Comparison of ENCODE assay signal across 9 mouse cellular contexts in the genomic region with DNA sequence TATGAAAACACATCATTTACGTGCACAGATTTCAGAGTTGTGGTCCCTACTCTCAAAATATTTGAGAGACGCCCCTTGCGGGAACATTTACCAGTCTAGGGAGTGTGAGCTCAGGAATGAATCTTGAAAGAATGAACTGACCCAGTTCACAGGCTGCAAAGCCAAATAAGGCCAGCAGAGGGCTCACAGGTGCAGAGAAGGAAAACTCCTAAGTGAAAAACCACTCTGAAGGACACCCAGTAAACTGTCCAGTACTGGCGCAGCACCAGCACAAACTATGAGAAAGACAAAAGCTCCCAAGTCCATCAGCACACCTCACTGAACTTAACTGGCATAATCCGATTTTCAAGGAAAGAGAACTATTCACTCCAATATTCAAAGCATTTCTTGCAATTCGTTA.
DNase-seq lines count a peak whose midpoint lies in the region; ATAC-seq and TF ChIP-seq lines count a peak whose summit lies in the region.
"Had no signal": no experiment of that assay in that cellular context is flagged by ENCODE, and none has a peak within 500 bp of the region (broad histone marks: within the 10 kb centered on the region; RNA-seq: fewer than 3 reads in every experiment).

No protein-coding gene starts in this region.

- WGBS in neural tube, embryonic 15.5 days = 57% methylated on average over 6 of the region's 6 CpGs
- 29% methylated on average over 6 of the region's 6 CpGs for WGBS in cerebellum, adult 2 months
- 52% methylated on average over 6 of the region's 6 CpGs for WGBS in midbrain, embryonic 12.5 days

- no peak overlapping the region for H3K4me2 ChIP-seq in neural tube, embryonic 15.5 days
- no peak overlapping the region for H3K4me2 ChIP-seq in midbrain, embryonic 12.5 days (replicated peaks)

- intact Hi-C loops in left cerebral cortex, postnatal 14 days (cut with DNase I) = no loop called here

- no peaks in the 10 kb centered on the region for H3K27me3 ChIP-seq in neural tube, embryonic 15.5 days (replicated peaks)
- H3K27me3 ChIP-seq in cerebellum, adult 2 months (ENCODE audit: control insufficient read depth, insufficient read depth, low read length) = no peaks in the 10 kb centered on the region
- no peaks in the 10 kb centered on the region for H3K27me3 ChIP-seq in midbrain, embryonic 12.5 days

- H3K9me3 ChIP-seq in neural tube, embryonic 15.5 days (replicated peaks) = no peaks in the 10 kb centered on the region
- H3K9me3 ChIP-seq in midbrain, embryonic 12.5 days = no peaks in the 10 kb centered on the region

- peak; percentile 70 for TF ChIP-seq CTCF in cerebellum, adult 2 months (IDR thresholded peaks at IDR 0.05; ENCODE audit: borderline replicate concordance, insufficient read depth, low read depth, low read length)

- H3K4me3 ChIP-seq in neural tube, embryonic 15.5 days (replicated peaks) = no peak overlapping the region
- no peak overlapping the region for H3K4me3 ChIP-seq in cerebellum, adult 2 months (replicated peaks; ENCODE audit: insufficient read depth, low read depth, low read length)
- no peak overlapping the region for H3K4me3 ChIP-seq in midbrain, embryonic 12.5 days
- H3K4me3 ChIP-seq: myocyte had no signal

- H3K36me3 ChIP-seq in neural tube, embryonic 15.5 days = no peaks in the 10 kb centered on the region
- no peaks in the 10 kb centered on the region for H3K36me3 ChIP-seq in midbrain, embryonic 12.5 days

- DNase-seq in neural tube, embryonic 10.5 days (ENCODE audit: extremely low spot score, low spot score) = peak; percentile 72
- DNase-seq in cerebellum, adult 2 months = peak; percentile 32 to 54
- DNase-seq in frontal cortex, adult 2 months (ENCODE audit: extremely low spot score in 1 of 2, low spot score in 1 of 2) = peak; percentile 12 to 79
- peak; percentile 22 for DNase-seq in kidney, adult 11 months
- peak; percentile 30 to 71 for DNase-seq in left cerebral cortex, postnatal 14 days (ENCODE audit: low spot score in 2 of 2)
- peak; percentile 8 for DNase-seq in telencephalon, adult 2 months (ENCODE audit: low read depth, low spot score)

- no peak overlapping the region for H3K9ac ChIP-seq in neural tube, embryonic 15.5 days (replicated peaks)
- H3K9ac ChIP-seq in midbrain, embryonic 12.5 days (replicated peaks) = no peak overlapping the region

- no peak overlapping the region for H3K27ac ChIP-seq in neural tube, embryonic 15.5 days (replicated peaks)
- no peak overlapping the region for H3K27ac ChIP-seq in cerebellum, adult 2 months (ENCODE audit: insufficient read depth, low read length)
- H3K27ac ChIP-seq in midbrain, embryonic 12.5 days (replicated peaks) = no peak overlapping the region

- no peak for ATAC-seq in neural tube, embryonic 15.5 days (ENCODE audit: low FRiP score)
- peak; percentile 68 for ATAC-seq in midbrain, embryonic 12.5 days (ENCODE audit: low FRiP score, low read depth)

- H3K4me1 ChIP-seq in neural tube, embryonic 15.5 days = no peaks in the 10 kb centered on the region
- H3K4me1 ChIP-seq in cerebellum, adult 2 months (ENCODE audit: control insufficient read depth, insufficient read depth, low read length) = no peaks in the 10 kb centered on the region
- H3K4me1 ChIP-seq in midbrain, embryonic 12.5 days = no peaks in the 10 kb centered on the region

- no peak for TF ChIP-seq POLR2A in cerebellum, adult 2 months (IDR thresholded peaks at IDR 0.05; ENCODE audit: borderline replicate concordance, insufficient read depth, low read length)

Comparison
In these comparisons a context has a peak if more than half of its experiments do, and no peak if none do; other contexts are left out.
1. DNase-seq: peak in every context shown above with its lines; median percentile 72 in neural tube, embryonic 10.5 days; 50 in left cerebral cortex, postnatal 14 days; 46 in frontal cortex, adult 2 months; 43 in cerebellum, adult 2 months; 22 in kidney, adult 11 months; 8 in telencephalon, adult 2 months.